Mouse (Mus musculus): ENCODE measurements around the gene Tex46. TPM values are rescaled to one million over a fixed set of nuclear protein-coding genes. Genes with fewer than 3 reads are reported as not detected.
A peak's percentile ranks its signal among the peaks of the same experiment; 100 is the strongest.

The Tex46 gene
- total and polyA plus RNA-seq, 2 experiments from 2014 or later: not detected

- TF ChIP-seq CTCF (IDR thresholded peaks at IDR 0.05): no peak
- no peaks in the 10 kb centered on the region for H3K9me3 ChIP-seq (ENCODE audit: low read length)
- no peaks in the 10 kb centered on the region for H3K4me1 ChIP-seq (ENCODE audit: insufficient read depth, low read length)
- H3K36me3 ChIP-seq (ENCODE audit: insufficient read depth, low read length): peaks cover 9% of the 10 kb centered on the region
- H3K27me3 ChIP-seq (ENCODE audit: insufficient read depth, low read length): no peaks in the 10 kb centered on the region
- ATAC-seq (ENCODE audit: low FRiP score) (no peak), DNase-seq (ENCODE audit: low spot score) (peak; percentile 32)
- no peak overlapping the region for H3K9ac ChIP-seq (replicated peaks; ENCODE audit: low read length, poor library complexity, severe bottlenecking)
- WGBS: 32% methylated on average over 13 of the region's 13 CpGs
- H3K4me3 ChIP-seq (ENCODE audit: low read depth, low read length): no peak overlapping the region
- no peak overlapping the region for H3K27ac ChIP-seq (ENCODE audit: low read depth, low read length)
- H3K4me2 ChIP-seq (ENCODE audit: low read depth, low read length, poor library complexity, severe bottlenecking): no peak overlapping the region
These were observed 39.4 kb downstream of the Tex46 start for GRCm38 (mm10) chr4:136649480-136650196.

GRCm38 (mm10) chr4:136650261-136650660, 40.0 kb downstream of the Tex46 start:
- Histone ChIP-seq H3K4me3 (ENCODE audit: low read depth, low read length) (no peak overlapping the region), H3K9me3 (ENCODE audit: low read length) (no peaks in the 10 kb centered on the region), H3K27me3 (ENCODE audit: insufficient read depth, low read length) (no peaks in the 10 kb centered on the region), H3K9ac (replicated peaks; ENCODE audit: low read length, poor library complexity, severe bottlenecking) (no peak overlapping the region), H3K4me2 (ENCODE audit: low read depth, low read length, poor library complexity, severe bottlenecking) (no peak overlapping the region), H3K27ac (ENCODE audit: low read depth, low read length) (no peak overlapping the region), H3K4me1 (ENCODE audit: insufficient read depth, low read length) (no peaks in the 10 kb centered on the region), H3K36me3 (ENCODE audit: insufficient read depth, low read length) (peaks cover 13% of the 10 kb centered on the region)
- WGBS: 71% methylated on average over 8 of the region's 8 CpGs
- TF ChIP-seq CTCF (IDR thresholded peaks at IDR 0.05): no peak
- DNase-seq (ENCODE audit: low spot score) (no peak), ATAC-seq (ENCODE audit: low FRiP score) (no peak)

- H3K9ac ChIP-seq (replicated peaks; ENCODE audit: low read length, poor library complexity, severe bottlenecking): no peak overlapping the region
- H3K4me2 ChIP-seq (ENCODE audit: low read depth, low read length, poor library complexity, severe bottlenecking): no peak overlapping the region
- no peak overlapping the region for H3K4me3 ChIP-seq (ENCODE audit: low read depth, low read length)
- no peaks in the 10 kb centered on the region for H3K9me3 ChIP-seq (ENCODE audit: low read length)
- DNase-seq (ENCODE audit: low spot score) (peak; percentile 79), ATAC-seq (ENCODE audit: low FRiP score) (peak; percentile 29; the same call in 1 of the 2 replicates)
- peak; percentile 95 for TF ChIP-seq CTCF (IDR thresholded peaks at IDR 0.05)
- H3K27ac ChIP-seq (ENCODE audit: low read depth, low read length): peak overlapping the region; percentile 59
- WGBS: 63% methylated on average over 3 of the region's 3 CpGs
- H3K36me3 ChIP-seq (ENCODE audit: insufficient read depth, low read length): peaks cover 21% of the 10 kb centered on the region
- H3K4me1 ChIP-seq (ENCODE audit: insufficient read depth, low read length): no peaks in the 10 kb centered on the region
- H3K27me3 ChIP-seq (ENCODE audit: insufficient read depth, low read length): no peaks in the 10 kb centered on the region
These were observed 41.1 kb downstream of the Tex46 start for GRCm38 (mm10) chr4:136651357-136651811.

GRCm38 (mm10) chr4:136651882-136652527, 41.8 kb downstream of the Tex46 start:
- H3K27me3 ChIP-seq (ENCODE audit: insufficient read depth, low read length): no peaks in the 10 kb centered on the region
- ATAC-seq (ENCODE audit: low FRiP score) (peak; percentile 70), DNase-seq (ENCODE audit: low spot score) (peak; percentile 80)
- H3K9me3 ChIP-seq (ENCODE audit: low read length): no peaks in the 10 kb centered on the region
- no peak overlapping the region for H3K4me3 ChIP-seq (ENCODE audit: low read depth, low read length)
- no peak overlapping the region for H3K9ac ChIP-seq (replicated peaks; ENCODE audit: low read length, poor library complexity, severe bottlenecking)
- no peaks in the 10 kb centered on the region for H3K4me1 ChIP-seq (ENCODE audit: insufficient read depth, low read length)
- 36% methylated on average over 13 of the region's 13 CpGs for WGBS
- no peak overlapping the region for H3K4me2 ChIP-seq (ENCODE audit: low read depth, low read length, poor library complexity, severe bottlenecking)
- peaks cover 27% of the 10 kb centered on the region for H3K36me3 ChIP-seq (ENCODE audit: insufficient read depth, low read length)
- no peak for TF ChIP-seq CTCF (IDR thresholded peaks at IDR 0.05)
- peak overlapping the region; percentile 59 for H3K27ac ChIP-seq (ENCODE audit: low read depth, low read length)

GRCm38 (mm10) chr4:136652528-136652910, 42.3 kb downstream of the Tex46 start:
- H3K9ac ChIP-seq (replicated peaks; ENCODE audit: low read length, poor library complexity, severe bottlenecking): no peak overlapping the region
- TF ChIP-seq CTCF (IDR thresholded peaks at IDR 0.05): no peak
- peak overlapping the region; percentile 59 for H3K27ac ChIP-seq (ENCODE audit: low read depth, low read length)
- peaks cover 32% of the 10 kb centered on the region for H3K36me3 ChIP-seq (ENCODE audit: insufficient read depth, low read length)
- DNase-seq (ENCODE audit: low spot score) (peak; percentile 76), ATAC-seq (ENCODE audit: low FRiP score) (no peak)
- no peaks in the 10 kb centered on the region for H3K4me1 ChIP-seq (ENCODE audit: insufficient read depth, low read length)
- no peaks in the 10 kb centered on the region for H3K27me3 ChIP-seq (ENCODE audit: insufficient read depth, low read length)
- H3K9me3 ChIP-seq (ENCODE audit: low read length): no peaks in the 10 kb centered on the region
- H3K4me2 ChIP-seq (ENCODE audit: low read depth, low read length, poor library complexity, severe bottlenecking): no peak overlapping the region
- WGBS: 34% methylated on average over 11 of the region's 11 CpGs
- H3K4me3 ChIP-seq (ENCODE audit: low read depth, low read length): no peak overlapping the region

GRCm38 (mm10) chr4:136653019-136653418, 42.8 kb downstream of the Tex46 start:
- Histone ChIP-seq H3K27ac (ENCODE audit: low read depth, low read length) (peak overlapping the region; percentile 59), H3K4me3 (ENCODE audit: low read depth, low read length) (no peak overlapping the region), H3K4me2 (ENCODE audit: low read depth, low read length, poor library complexity, severe bottlenecking) (no peak overlapping the region), H3K36me3 (ENCODE audit: insufficient read depth, low read length) (peaks cover 34% of the 10 kb centered on the region), H3K4me1 (ENCODE audit: insufficient read depth, low read length) (no peaks in the 10 kb centered on the region), H3K27me3 (ENCODE audit: insufficient read depth, low read length) (no peaks in the 10 kb centered on the region), H3K9ac (replicated peaks; ENCODE audit: low read length, poor library complexity, severe bottlenecking) (no peak overlapping the region), H3K9me3 (ENCODE audit: low read length) (no peaks in the 10 kb centered on the region)
- DNase-seq (ENCODE audit: low spot score) (no peak), ATAC-seq (ENCODE audit: low FRiP score) (no peak)
- WGBS: 52% methylated on average over 6 of the region's 6 CpGs
- no peak for TF ChIP-seq CTCF (IDR thresholded peaks at IDR 0.05)

Data from midbrain, postnatal 0 days (tissue).